Mouse (Mus musculus) embryonic fibroblast, embryonic 13.5 days (primary cell): ENCODE results near the gene Bpi.

Source experiments
- CTCF ChIP-seq: IDR thresholded peaks from 2 replicates; pipeline ENCODE4 v1.5.1; 2011; ENCODE audit warnings: mild to moderate bottlenecking, control low read depth, low read length, moderate library complexity, borderline replicate concordance; ENCODE audit not compliant: insufficient read depth
- POLR2A ChIP-seq: IDR thresholded peaks from 2 replicates; pipeline ENCODE4 v1.6.1; 2011; ENCODE audit warnings: low read depth, mild to moderate bottlenecking, control low read depth, low read length, moderate library complexity

GRCm38 (mm10) chr2:158284571-158284970, 26.7 kb downstream of the Bpi start:
- TF ChIP-seq POLR2A, result no peak
- peak; percentile 84; the same call in 1 of the 2 replicates for TF ChIP-seq CTCF
